Comparison of ENCODE assay signal across 22 mouse cellular contexts in the genomic region with DNA sequence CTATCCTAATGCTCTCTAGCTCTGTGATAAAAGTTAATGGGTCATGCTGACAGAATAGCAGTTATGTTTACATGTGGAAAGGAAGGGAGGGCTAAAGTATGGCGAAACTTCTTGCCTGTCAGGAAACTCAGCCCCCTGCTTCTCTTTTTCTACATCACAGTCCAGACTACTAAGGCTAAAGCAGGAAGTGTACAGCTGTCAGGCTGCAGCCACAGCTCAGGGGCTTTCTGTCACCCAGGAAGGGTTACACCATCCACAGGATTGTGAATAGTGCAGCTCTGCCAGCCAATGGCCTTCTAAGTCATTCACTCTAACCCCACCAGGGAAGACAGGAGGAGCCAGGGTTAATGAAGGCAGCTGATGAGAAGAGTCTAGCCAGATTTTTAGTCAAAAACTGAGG. TPM values are rescaled to one million over a fixed set of nuclear protein-coding genes. Genes with fewer than 3 reads are reported as not detected.
A peak's percentile ranks its signal among the peaks of the same experiment; 100 is the strongest.
DNase-seq lines count a peak whose midpoint lies in the region; ATAC-seq and TF ChIP-seq lines count a peak whose summit lies in the region.
"Had no signal": no experiment of that assay in that cellular context is flagged by ENCODE, and none has a peak within 500 bp of the region (broad histone marks: within the 10 kb centered on the region; RNA-seq: fewer than 3 reads in every experiment).

No protein-coding gene starts in this region.

- 34% methylated on average over 1 of the region's 1 CpGs for whole genome bisulfite sequencing in lung, embryonic 14.5 days

- no peak overlapping the region for H3K4me2 ChIP-seq in lung, embryonic 14.5 days
- H3K4me2 ChIP-seq: embryonic facial prominence, embryonic 12.5 days; heart, embryonic 13.5 days; hindbrain, embryonic 12.5 days; midbrain, embryonic 15.5 days had no signal

- no peaks in the 10 kb centered on the region for H3K4me1 ChIP-seq in lung, embryonic 14.5 days (ENCODE audit: insufficient read depth)
- H3K4me1 ChIP-seq in megakaryocyte, embryonic 14.5 days = peaks cover 16% of the 10 kb centered on the region
- H3K4me1 ChIP-seq: embryonic facial prominence, embryonic 12.5 days; heart, embryonic 13.5 days; hindbrain, embryonic 12.5 days; midbrain, embryonic 15.5 days had no signal

- no peak overlapping the region for H3K27ac ChIP-seq in lung, embryonic 14.5 days (ENCODE audit: low read depth)
- H3K27ac ChIP-seq: embryonic facial prominence, embryonic 12.5 days; heart, embryonic 13.5 days; hindbrain, embryonic 12.5 days; midbrain, embryonic 15.5 days had no signal

- peak; percentile 98 for ATAC-seq in common myeloid progenitor, adult 5-6 weeks (replicated peaks; ENCODE audit: low read depth, poor library complexity, severe bottlenecking)
- ATAC-seq in lung, embryonic 14.5 days (ENCODE audit: insufficient read depth) = peak; percentile 96
- ATAC-seq: midbrain, embryonic 15.5 days had no signal

- no peak overlapping the region for H3K9ac ChIP-seq in lung, embryonic 14.5 days
- H3K9ac ChIP-seq: embryonic facial prominence, embryonic 12.5 days; heart, embryonic 13.5 days; hindbrain, embryonic 12.5 days; midbrain, embryonic 15.5 days had no signal

- H3K27me3 ChIP-seq in lung, embryonic 14.5 days (ENCODE audit: insufficient read depth, low read length) = no peaks in the 10 kb centered on the region
- no peaks in the 10 kb centered on the region for H3K27me3 ChIP-seq in megakaryocyte, embryonic 14.5 days (replicated peaks)
- H3K27me3 ChIP-seq: embryonic facial prominence, embryonic 12.5 days; heart, embryonic 13.5 days; hindbrain, embryonic 12.5 days; midbrain, embryonic 15.5 days had no signal

- H3K9me3 ChIP-seq in lung, embryonic 14.5 days (ENCODE audit: low read depth, low read length) = no peaks in the 10 kb centered on the region
- H3K9me3 ChIP-seq in megakaryocyte, embryonic 14.5 days = peaks cover 2% of the 10 kb centered on the region; the same call in 1 of the 2 replicates
- H3K9me3 ChIP-seq: embryonic facial prominence, embryonic 12.5 days; heart, embryonic 13.5 days; midbrain, embryonic 15.5 days had no signal

- no peak for TF ChIP-seq CTCF in lung, embryonic 14.5 days (IDR thresholded peaks at IDR 0.05; ENCODE audit: low read depth)

- no peaks in the 10 kb centered on the region for H3K36me3 ChIP-seq in lung, embryonic 14.5 days (ENCODE audit: insufficient read depth)
- no peaks in the 10 kb centered on the region for H3K36me3 ChIP-seq in megakaryocyte, embryonic 14.5 days (replicated peaks; ENCODE audit: low read length)
- H3K36me3 ChIP-seq: embryonic facial prominence, embryonic 12.5 days; heart, embryonic 13.5 days; hindbrain, embryonic 12.5 days; midbrain, embryonic 15.5 days had no signal

- peak; percentile 74 for DNase-seq in layer of hippocampus, adult 9-11 months
- no peak for DNase-seq in layer of hippocampus, adult 11-12 months (ENCODE audit: low spot score)
- peak; percentile 73 for DNase-seq in lung, embryonic 14.5 days
- DNase-seq in adrenal gland, adult 2 months = no peak
- no peak for DNase-seq in left cerebral cortex, adult 11 months (ENCODE audit: low spot score)
- DNase-seq in embryo, embryonic 9.5 days (ENCODE audit: extremely low spot score) = no peak
- DNase-seq: B cell, adult 2 months; cerebellum, postnatal 14 days; gastrocnemius, postnatal 10 days; kidney, adult 11 months; thymus, adult 2 months had no signal

- H3K4me3 ChIP-seq in lung, embryonic 14.5 days (ENCODE audit: low read depth, low read length) = no peak overlapping the region
- peak overlapping the region; percentile 4 for H3K4me3 ChIP-seq in megakaryocyte, embryonic 14.5 days (replicated peaks)
- H3K4me3 ChIP-seq: embryonic facial prominence, embryonic 12.5 days; heart, embryonic 13.5 days; hindbrain, embryonic 12.5 days; midbrain, embryonic 15.5 days had no signal

RNA-seq across cellular contexts. Expression of a gene that starts 11.0 kb away (rescaled TPM):
- total RNA-seq in common myeloid progenitor, adult 5-6 weeks (2017) = 23.6 and 34.8 TPM in 2 replicates
- 31.2 and 34.4 TPM in 2 replicates for polyA plus RNA-seq in lung, embryonic 14.5 days (2014; fragmentation: Nextera tagmentation; extraction: Ambion mirVana)
- polyA plus RNA-seq in megakaryocyte, embryonic 14.5 days (2012; ENCODE audit: insufficient read depth, low replicate concordance) = 1.8 and 3.6 TPM in 2 replicates
- 10 to 100 TPM; 33.0 to 35.2 TPM for total RNA-seq in adrenal gland, adult 2 months (2021)
- polyA plus RNA-seq in adrenal gland, adult 2 months (2012; rRNA removed) = 38.2 and 38.7 TPM in 2 replicates

RNA-seq across cellular contexts. Expression of a gene that starts 12.2 kb away (rescaled TPM):
- 0.05 TPM in 1 of 2 replicates, not detected in the other for total RNA-seq in common myeloid progenitor, adult 5-6 weeks (2017)
- not detected in 2 replicates for polyA plus RNA-seq in lung, embryonic 14.5 days (2014; fragmentation: Nextera tagmentation; extraction: Ambion mirVana)
- polyA plus RNA-seq in megakaryocyte, embryonic 14.5 days (2012; ENCODE audit: insufficient read depth, low replicate concordance) = 0.13 TPM in 1 of 2 replicates, not detected in the other
- not detected for total RNA-seq in adrenal gland, adult 2 months (2021)
- polyA plus RNA-seq in adrenal gland, adult 2 months (2012; rRNA removed) = 0.06 TPM in 1 of 2 replicates, not detected in the other
- total RNA-seq: gastrocnemius, postnatal 10 days; layer of hippocampus, adult 8-10 months; MEL had no signal
- polyA plus RNA-seq: embryonic facial prominence, embryonic 12.5 days; forebrain, embryonic 11.5 days; heart, embryonic 13.5 days; hindbrain, embryonic 12.5 days; limb, embryonic 11.5 days; midbrain, embryonic 15.5 days; neural tube, embryonic 14.5 days had no signal

RNA-seq across cellular contexts. Expression of a gene that starts 40.4 kb away (rescaled TPM):
- total RNA-seq in common myeloid progenitor, adult 5-6 weeks (2017) = 65.8 and 88.0 TPM in 2 replicates
- polyA plus RNA-seq in lung, embryonic 14.5 days (2014; fragmentation: Nextera tagmentation; extraction: Ambion mirVana) = 33.5 and 33.7 TPM in 2 replicates
- 2.0 and 5.1 TPM in 2 replicates for polyA plus RNA-seq in megakaryocyte, embryonic 14.5 days (2012; ENCODE audit: insufficient read depth, low replicate concordance)
- 10 to 100 TPM; 71.4 to 82.8 TPM for total RNA-seq in adrenal gland, adult 2 months (2021)
- 40.0 and 45.1 TPM in 2 replicates for polyA plus RNA-seq in adrenal gland, adult 2 months (2012; rRNA removed)

Comparison
In these comparisons a context has a peak if more than half of its experiments do, and no peak if none do; other contexts are left out.
1. DNase-seq: peak in layer of hippocampus, adult 9-11 months (single experiment) and lung, embryonic 14.5 days (single experiment); none in layer of hippocampus, adult 11-12 months (single experiment), adrenal gland, adult 2 months (single experiment), left cerebral cortex, adult 11 months (single experiment) and embryo, embryonic 9.5 days (single experiment).